Mouse (Mus musculus) forebrain, embryonic 15.5 days (tissue): ENCODE measurements around the gene Vmn1r56. TPM values are rescaled to one million over a fixed set of nuclear protein-coding genes. Genes with fewer than 3 reads are reported as not detected.
"Not testable (repeated sequence)": the region's sequence is repeated elsewhere in the genome, so short reads cannot be mapped to it uniquely, and the experiment has no call there.

Experiments used
- ATAC-seq: fragments of 200-750 bp; cut with Nextera tagmentation; replicated peaks from 2 replicates; pipeline ENCODE4 v1.8.0; 2017; ENCODE audit warnings: mild to moderate bottlenecking, moderate TSS enrichment, moderate library complexity
- H3K27ac ChIP-seq: fragments of 300-500 bp; sonication (generic); replicated peaks from 2 replicates; pipeline ENCODE4 v1.5.1; 2015; ENCODE audit warnings: mild to moderate bottlenecking, inconsistent platforms
- H3K27me3 ChIP-seq: fragments of 300-500 bp; sonication (generic); 2 replicates; pipeline ENCODE4 v1.6.1; 2015; ENCODE audit warnings: inconsistent platforms
- H3K36me3 ChIP-seq: fragments of 300-500 bp; sonication (generic); 2 replicates; pipeline ENCODE4 v1.6.1; 2015; ENCODE audit warnings: mild to moderate bottlenecking, inconsistent platforms
- H3K4me1 ChIP-seq: fragments of 300-500 bp; sonication (generic); 2 replicates; pipeline ENCODE4 v1.6.1; 2015; ENCODE audit warnings: inconsistent platforms
- H3K4me2 ChIP-seq: fragments of 300-500 bp; sonication (generic); replicated peaks from 2 replicates; pipeline ENCODE4 v1.6.1; 2015; ENCODE audit warnings: mild to moderate bottlenecking, inconsistent platforms
- H3K4me3 ChIP-seq: fragments of 300-500 bp; sonication (generic); 2 replicates; pipeline ENCODE4 v1.5.1; 2015; ENCODE audit warnings: mild to moderate bottlenecking, inconsistent platforms
- H3K9ac ChIP-seq: fragments of 300-500 bp; sonication (generic); replicated peaks from 2 replicates; pipeline ENCODE4 v1.6.1; 2015; ENCODE audit warnings: mild to moderate bottlenecking, inconsistent platforms
- H3K9me3 ChIP-seq: fragments of 300-500 bp; sonication (generic); 2 replicates; pipeline ENCODE4 v1.6.1; 2016; ENCODE audit warnings: inconsistent platforms
- WGBS: fragments of 180-500 bp; shearing (Covaris S2); methylation state at CpG from one replicate; pipeline ENCODE4 v1.1.7; 2015; ENCODE audit warnings: mixed read lengths; 5-methylcytosine and 5-hydroxymethylcytosine counted together
- polyA plus RNA-seq: library from polyadenylated mRNA; unstranded; fragments of >200 nt; fragmentation: Nextera tagmentation; extraction: Ambion mirVana; gene quantifications from 2 replicates; pipeline ENCODE4 v1.2.1, GENCODE M21; 2015

Gene Vmn1r56
- polyA plus RNA-seq = not detected in 2 replicates

DNA sequence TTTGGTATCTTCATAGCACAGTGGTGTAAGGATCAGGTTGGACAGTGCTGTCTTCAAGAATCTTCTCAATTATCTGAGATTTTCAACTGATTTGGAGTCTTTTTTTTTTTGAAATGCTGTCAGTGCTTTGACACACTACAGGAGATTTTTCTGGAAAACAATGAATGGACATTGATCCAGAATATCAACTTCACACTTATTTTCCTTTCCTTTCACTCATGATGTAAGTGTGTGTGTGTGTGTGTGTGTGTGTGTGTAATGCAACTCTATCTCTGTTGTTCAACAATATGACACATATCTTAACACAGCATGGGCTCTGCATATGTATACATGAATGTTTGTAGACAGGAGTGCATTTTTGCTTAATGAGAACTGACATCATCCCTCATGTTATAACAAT is at the start of gene Vmn1r56:
Gene Vmn1r56 (minus strand): TSS at position 101 of the 400 bp plus-strand sequence.
- ATAC-seq, H3K36me3 ChIP-seq: not testable (repeated sequence)

DNA sequence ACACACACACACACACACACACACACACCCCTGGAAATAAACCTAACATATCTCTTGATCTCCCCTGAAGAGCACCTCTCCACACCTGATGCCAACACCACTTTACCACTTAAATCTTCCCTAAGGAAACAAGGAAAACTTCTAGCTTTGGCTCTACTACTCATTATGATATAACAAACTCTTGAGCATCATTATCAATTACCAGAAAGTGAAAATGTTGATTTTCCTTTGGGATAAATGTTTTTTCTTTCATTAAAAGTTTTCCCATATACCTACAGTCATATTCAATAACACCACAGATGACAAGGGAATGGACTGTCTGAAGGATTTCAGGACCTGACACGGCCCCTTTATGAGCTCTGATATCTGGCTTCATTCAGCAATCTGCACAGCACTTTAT is 21.6 kb upstream of the Vmn1r56 start, which contains the start of gene Vmn1r57:
Gene Vmn1r57 (plus strand): TSS at position 301 of the 400 bp plus-strand sequence.
- H3K27ac ChIP-seq, ATAC-seq, H3K4me1 ChIP-seq, H3K4me3 ChIP-seq, H3K27me3 ChIP-seq, H3K9me3 ChIP-seq, H3K9ac ChIP-seq, H3K36me3 ChIP-seq, H3K4me2 ChIP-seq: not testable (repeated sequence)
- WGBS = 67% methylated on average over 1 of the region's 1 CpGs

More for the DNA sequence above, at the start of gene Vmn1r56:
- not testable (repeated sequence) for H3K9me3 ChIP-seq, H3K9ac ChIP-seq, H3K27ac ChIP-seq, H3K4me3 ChIP-seq, H3K4me2 ChIP-seq, H3K4me1 ChIP-seq, H3K27me3 ChIP-seq

DNA sequence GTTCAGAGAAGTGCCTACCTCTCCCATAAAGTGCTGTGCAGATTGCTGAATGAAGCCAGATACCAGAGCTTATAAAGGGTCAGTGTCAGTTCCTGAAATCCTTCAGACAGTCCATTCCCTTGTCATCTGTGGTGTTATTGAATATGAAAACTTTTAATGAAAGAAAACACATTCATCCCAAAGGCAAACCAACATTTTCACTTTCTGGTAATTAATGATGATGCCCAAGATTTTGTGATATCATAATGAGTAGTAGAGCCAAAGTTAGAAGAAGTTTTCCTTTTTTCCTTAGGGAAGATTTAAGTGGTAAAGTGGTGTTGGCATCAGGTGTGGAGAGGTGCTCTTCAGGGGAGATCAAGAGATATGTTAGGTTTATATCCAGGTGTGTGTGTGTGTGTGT is 47.0 kb downstream of the Vmn1r56 start, which contains the start of gene Vmn1r55:
Gene Vmn1r55 (minus strand): TSS at position 101 of the 400 bp plus-strand sequence.
- not testable (repeated sequence) for H3K4me2 ChIP-seq, H3K27ac ChIP-seq, H3K36me3 ChIP-seq, H3K4me3 ChIP-seq, H3K9me3 ChIP-seq, ATAC-seq, H3K4me1 ChIP-seq, H3K9ac ChIP-seq, H3K27me3 ChIP-seq

Other genes with a start within 250 kb of the Vmn1r56 start
- not detected in 2 replicates for gene Sbk2, start 232.3 kb downstream of the Vmn1r56 start, polyA plus RNA-seq
- gene Sbk3, start 225.6 kb downstream of the Vmn1r56 start, polyA plus RNA-seq = 0.27 and 0.33 TPM in 2 replicates
- gene Zfp579, start 200.6 kb downstream of the Vmn1r56 start, polyA plus RNA-seq = 58.9 and 60.9 TPM in 2 replicates
- 11.6 and 12.5 TPM in 2 replicates for gene Zfp524, start 182.3 kb downstream of the Vmn1r56 start, polyA plus RNA-seq
- 52.1 TPM in 2 replicates for gene Fiz1, start 182.1 kb downstream of the Vmn1r56 start, polyA plus RNA-seq
- gene Gm44973, start 181.3 kb downstream of the Vmn1r56 start, polyA plus RNA-seq = 0.89 TPM in 1 of 2 replicates, not detected in the other
- 6.1 and 6.5 TPM in 2 replicates for gene Zfp865, start 176.4 kb downstream of the Vmn1r56 start, polyA plus RNA-seq
- gene Ccdc106, start 176.2 kb downstream of the Vmn1r56 start, polyA plus RNA-seq = 39.7 and 45.8 TPM in 2 replicates
- not detected in 2 replicates for gene 4632433K11Rik, start 162.6 kb downstream of the Vmn1r56 start, polyA plus RNA-seq
- gene Zfp784, start 158.3 kb downstream of the Vmn1r56 start, polyA plus RNA-seq = 7.8 and 8.5 TPM in 2 replicates
- gene Zfp580, start 145.2 kb downstream of the Vmn1r56 start, polyA plus RNA-seq = 53.0 and 54.1 TPM in 2 replicates
- gene U2af2, start 134.6 kb downstream of the Vmn1r56 start, polyA plus RNA-seq = 136 TPM in 2 replicates
- gene Epn1, start 116.5 kb downstream of the Vmn1r56 start, polyA plus RNA-seq = 94.5 and 96.9 TPM in 2 replicates
- 0.13 TPM in 1 of 2 replicates, not detected in the other for gene Rfpl4, start 79.8 kb downstream of the Vmn1r56 start, polyA plus RNA-seq
- gene Rasl2-9, start 70.8 kb downstream of the Vmn1r56 start, polyA plus RNA-seq = 0.19 TPM in 1 of 2 replicates, not detected in the other
- 0.01 TPM in 1 of 2 replicates, not detected in the other for gene Vmn1r55, start 47.1 kb downstream of the Vmn1r56 start, polyA plus RNA-seq
- not detected in 2 replicates for gene Vmn1r57, start 21.7 kb upstream of the Vmn1r56 start, polyA plus RNA-seq
- not detected in 2 replicates for gene Gm5065, start 153.8 kb upstream of the Vmn1r56 start, polyA plus RNA-seq
- not detected in 2 replicates for gene Nlrp2, start 154.3 kb upstream of the Vmn1r56 start, polyA plus RNA-seq
- gene Vmn1r58, start 216.6 kb upstream of the Vmn1r56 start, polyA plus RNA-seq = not detected in 2 replicates